Mouse (Mus musculus) left cerebral cortex, adult 9 months (tissue): ENCODE results near the gene Fcho2.

ENCODE experiments used
- DNase-seq, 2 experiments: peaks; one replicate each; pipeline ENCODE4 v3.0.0; 2022; ENCODE audit warnings: low spot score in 2 of 2

The Fcho2 gene

GRCm38 (mm10) chr13:98804480-98804879, 10.8 kb downstream of the Fcho2 start:
- DNase-seq = no peak

GRCm38 (mm10) chr13:98803699-98804098, 11.6 kb downstream of the Fcho2 start:
- no peak for DNase-seq

GRCm38 (mm10) chr13:98802957-98803356, 12.3 kb downstream of the Fcho2 start:
- DNase-seq = no peak

- DNase-seq = no peak
These were observed 19.7 kb downstream of the Fcho2 start for GRCm38 (mm10) chr13:98795511-98795910.

GRCm38 (mm10) chr13:98792864-98793263, 22.4 kb downstream of the Fcho2 start:
- no peak for DNase-seq

- DNase-seq = no peak
These were observed 23.6 kb downstream of the Fcho2 start for GRCm38 (mm10) chr13:98791693-98792092.

GRCm38 (mm10) chr13:98786970-98787685, 28.1 kb downstream of the Fcho2 start:
- no peak for DNase-seq

GRCm38 (mm10) chr13:98777959-98778358, 37.3 kb downstream of the Fcho2 start:
- DNase-seq = no peak

GRCm38 (mm10) chr13:98771484-98771883, 43.8 kb downstream of the Fcho2 start:
- DNase-seq = no peak

- DNase-seq = peak in 1 of 2 experiments; percentile 16
These were observed 46.9 kb downstream of the Fcho2 start for GRCm38 (mm10) chr13:98768329-98768728.

- no peak for DNase-seq
These were observed 53.5 kb downstream of the Fcho2 start for GRCm38 (mm10) chr13:98761771-98762170.

GRCm38 (mm10) chr13:98755886-98756285, 59.4 kb downstream of the Fcho2 start:
- DNase-seq = no peak

- no peak for DNase-seq
These were observed 70.6 kb downstream of the Fcho2 start for GRCm38 (mm10) chr13:98744679-98745078.

- DNase-seq = no peak
These were observed 71.4 kb downstream of the Fcho2 start for GRCm38 (mm10) chr13:98743829-98744228.

GRCm38 (mm10) chr13:98743214-98743613, 72.0 kb downstream of the Fcho2 start:
- DNase-seq = no peak

- DNase-seq = no peak
These were observed 77.0 kb downstream of the Fcho2 start for GRCm38 (mm10) chr13:98738213-98738612.

GRCm38 (mm10) chr13:98733292-98733691, 82.0 kb downstream of the Fcho2 start:
- no peak for DNase-seq

- DNase-seq = no peak
These were observed 85.8 kb downstream of the Fcho2 start for GRCm38 (mm10) chr13:98729271-98730062.

GRCm38 (mm10) chr13:98726494-98726893, 88.8 kb downstream of the Fcho2 start:
- DNase-seq = no peak

- DNase-seq = no peak
These were observed 91.8 kb downstream of the Fcho2 start for GRCm38 (mm10) chr13:98723430-98723829.

GRCm38 (mm10) chr13:98722296-98722695, 93.0 kb downstream of the Fcho2 start:
- DNase-seq = no peak

- DNase-seq = no peak
These were observed 99.1 kb downstream of the Fcho2 start for GRCm38 (mm10) chr13:98716176-98716575.

- DNase-seq = no peak
These were observed 99.7 kb downstream of the Fcho2 start for GRCm38 (mm10) chr13:98715443-98715990.
